Mouse (Mus musculus): Measurements from ENCODE around the gene Klhl3. TPM values are rescaled to one million over a fixed set of nuclear protein-coding genes. Genes with fewer than 3 reads are reported as not detected.

Klhl3 gene
- polyA plus RNA-seq, 1 experiment = 1.6 TPM

DNA sequence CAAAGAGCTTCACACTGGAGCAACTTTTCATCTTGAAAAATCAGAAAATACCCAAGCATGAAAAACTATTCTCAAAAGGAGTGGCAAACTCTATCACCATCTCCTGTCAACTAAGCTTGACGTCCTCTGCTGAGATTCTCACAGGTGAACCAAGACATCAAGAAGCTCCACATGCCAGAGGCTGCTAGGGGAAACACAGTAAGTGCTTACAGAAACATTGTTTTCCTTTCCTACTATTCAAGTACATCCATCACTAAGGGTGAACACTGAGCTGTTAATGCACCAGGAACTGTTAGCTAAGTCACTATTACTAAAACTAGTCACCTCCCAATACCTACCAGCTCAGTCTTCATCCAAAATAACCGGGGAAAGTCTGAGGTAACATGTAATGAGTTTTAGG is 11.6 kb upstream of the Klhl3 start:
- DNase-seq (ENCODE audit: low spot score) = no peak

DNA sequence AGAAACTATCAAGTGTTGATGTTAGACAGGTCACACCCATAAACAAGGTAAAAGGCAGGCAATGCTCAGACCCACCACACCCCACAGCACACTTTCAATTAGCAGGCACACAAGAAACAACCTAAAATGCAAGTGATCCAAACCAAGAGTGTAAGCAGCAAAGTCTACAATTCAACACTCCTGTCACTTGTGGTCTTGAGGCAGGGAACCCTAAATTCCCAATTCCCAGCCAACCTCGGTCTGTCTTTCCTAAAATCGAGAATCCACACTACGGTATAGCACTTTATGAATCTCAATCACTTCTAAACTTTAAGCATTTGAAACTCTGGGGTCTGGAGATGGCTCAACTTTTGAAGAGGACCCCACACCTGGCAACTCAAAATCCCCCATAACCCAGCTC is 10.9 kb upstream of the Klhl3 start:
- no peak for DNase-seq (ENCODE audit: low spot score)

DNA sequence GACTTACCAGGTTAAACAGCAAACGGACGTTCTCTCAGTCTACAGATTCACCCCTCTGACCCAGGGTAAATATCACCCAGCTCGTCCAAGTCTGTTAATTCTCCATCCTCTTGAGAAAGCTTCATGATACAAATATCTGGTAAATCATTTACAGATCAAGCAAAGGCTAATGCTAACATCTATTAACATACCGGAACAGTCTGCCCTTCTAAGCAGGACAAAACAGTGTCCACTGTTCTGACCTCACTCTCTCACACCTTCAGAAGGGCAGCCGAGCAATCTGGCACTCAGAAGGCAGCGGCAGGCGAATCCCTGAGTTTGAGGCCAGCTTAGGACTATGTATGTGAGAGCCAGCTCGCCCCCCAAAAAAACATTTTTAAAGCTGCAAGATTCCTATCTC is 10.0 kb upstream of the Klhl3 start:
- DNase-seq (ENCODE audit: low spot score) = no peak

GRCm38 (mm10) chr13:58122786-58123297 is 9.4 kb upstream of the Klhl3 start:
- DNase-seq (ENCODE audit: low spot score) = no peak

GRCm38 (mm10) chr13:58117318-58118017 is 4.1 kb upstream of the Klhl3 start:
- no peak for DNase-seq (ENCODE audit: low spot score)

DNA sequence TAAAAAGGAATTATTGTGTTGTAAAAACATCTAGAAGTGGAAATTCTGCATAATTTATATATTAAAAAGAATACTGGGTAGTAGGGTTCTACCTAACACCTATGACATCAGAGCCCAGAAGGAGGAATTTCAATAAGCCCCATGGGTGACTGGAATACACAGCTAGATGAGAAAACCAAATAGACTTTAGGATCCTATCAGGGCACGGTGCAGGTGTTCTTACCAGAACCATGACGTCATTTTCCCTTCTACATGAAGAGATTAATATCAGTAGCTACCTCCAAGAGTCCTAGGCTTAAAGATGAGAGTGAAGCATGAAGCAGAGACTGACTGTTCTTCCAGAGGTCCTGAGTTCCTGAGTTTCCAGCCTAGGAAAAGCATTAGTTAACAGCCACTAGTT is 3.4 kb upstream of the Klhl3 start:
- no peak for DNase-seq (ENCODE audit: low spot score)

DNA sequence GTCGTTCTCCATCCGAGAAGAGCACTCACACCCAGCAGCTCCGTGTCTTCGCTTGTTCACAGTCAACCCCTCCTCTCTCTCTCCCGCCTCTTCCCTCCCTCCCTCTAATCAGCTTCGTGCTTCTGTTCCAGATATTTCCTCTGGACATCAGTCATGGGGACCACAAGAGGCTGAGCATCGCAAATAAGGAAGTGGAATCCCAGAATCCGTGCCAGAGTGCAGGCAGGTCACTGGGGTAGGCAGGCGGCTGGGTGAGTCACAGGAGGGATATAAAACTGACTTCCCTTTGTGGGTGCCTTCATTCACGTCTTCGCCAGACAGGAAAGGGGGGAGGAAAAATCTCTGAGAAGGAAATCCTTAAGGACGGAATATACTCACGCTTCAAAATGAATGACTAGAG is 1.8 kb upstream of the Klhl3 start:
- no peak for DNase-seq (ENCODE audit: low spot score)

DNA sequence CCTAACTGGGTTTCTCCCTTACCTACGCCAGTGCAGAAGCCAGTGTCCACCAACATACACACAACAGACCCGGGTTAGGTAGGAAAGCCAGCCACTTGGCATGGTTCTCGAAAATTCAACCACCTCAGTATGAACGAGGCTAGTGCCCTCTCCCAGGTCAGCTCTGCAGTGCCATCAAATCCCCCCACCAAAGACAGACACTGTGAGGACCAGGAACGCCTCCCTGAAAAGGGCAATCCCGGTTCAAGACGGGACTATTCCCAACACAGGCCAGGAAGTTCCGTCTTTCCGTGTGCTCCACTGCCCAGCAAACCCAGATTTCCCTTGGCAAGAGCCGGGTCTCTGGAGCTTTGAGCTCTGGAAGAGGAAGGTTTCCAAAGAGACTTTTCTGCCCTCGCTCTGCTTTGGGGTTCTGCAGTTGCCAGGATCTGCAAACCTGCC is 771 bp downstream of the Klhl3 start:
- no peak for DNase-seq (ENCODE audit: low spot score)

GRCm38 (mm10) chr13:58112191-58112590 is 1.2 kb downstream of the Klhl3 start:
- DNase-seq (ENCODE audit: low spot score) = no peak

- no peak for DNase-seq (ENCODE audit: low spot score)
Observed at GRCm38 (mm10) chr13:58111306-58111705, 2.1 kb downstream of the Klhl3 start.

GRCm38 (mm10) chr13:58090643-58091042 is 22.7 kb downstream of the Klhl3 start:
- DNase-seq (ENCODE audit: low spot score) = no peak

DNA sequence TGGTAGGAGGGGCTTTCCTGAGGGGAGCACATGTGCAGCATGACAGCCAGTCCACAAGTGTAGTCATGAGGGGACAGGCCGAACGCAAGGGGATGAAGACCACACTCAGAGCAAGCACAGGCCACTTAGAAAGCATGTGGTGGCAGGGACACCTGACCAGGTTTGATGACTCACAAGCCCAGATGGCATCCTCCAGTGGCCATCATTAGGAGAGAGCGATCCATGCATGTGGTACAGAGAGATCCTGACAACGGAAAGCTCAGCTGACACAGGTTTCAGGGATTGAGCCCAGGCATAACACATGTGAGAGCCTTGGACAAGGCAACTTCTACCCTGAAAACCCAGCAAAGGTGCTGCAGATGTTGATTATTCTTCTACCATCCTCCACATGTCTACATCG is 29.0 kb downstream of the Klhl3 start:
- no peak for DNase-seq (ENCODE audit: low spot score)

- DNase-seq (ENCODE audit: low spot score) = no peak
Observed at GRCm38 (mm10) chr13:58083521-58083920, 29.9 kb downstream of the Klhl3 start.

- DNase-seq (ENCODE audit: low spot score) = no peak
Observed at GRCm38 (mm10) chr13:58083048-58083447, 30.3 kb downstream of the Klhl3 start.

DNA sequence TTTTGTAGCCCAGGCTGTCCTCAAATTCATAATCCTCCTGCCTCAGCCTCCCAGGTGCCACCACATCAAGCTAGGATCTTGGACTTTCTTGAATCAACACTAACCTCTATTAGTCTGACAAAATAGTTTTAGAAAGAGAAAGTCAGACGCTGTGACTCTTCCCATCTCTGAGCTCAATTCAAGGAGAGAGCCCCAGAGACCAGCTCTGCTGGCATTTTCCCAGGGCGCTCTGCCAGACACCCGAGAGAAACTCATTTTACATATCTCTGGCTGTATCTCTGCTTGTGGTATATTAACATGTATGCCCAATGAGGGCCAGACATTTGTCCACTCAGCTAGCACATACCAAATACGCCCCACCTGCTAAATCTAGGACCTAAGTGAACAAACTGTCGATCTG is 35.0 kb downstream of the Klhl3 start:
- DNase-seq (ENCODE audit: low spot score) = no peak

DNA sequence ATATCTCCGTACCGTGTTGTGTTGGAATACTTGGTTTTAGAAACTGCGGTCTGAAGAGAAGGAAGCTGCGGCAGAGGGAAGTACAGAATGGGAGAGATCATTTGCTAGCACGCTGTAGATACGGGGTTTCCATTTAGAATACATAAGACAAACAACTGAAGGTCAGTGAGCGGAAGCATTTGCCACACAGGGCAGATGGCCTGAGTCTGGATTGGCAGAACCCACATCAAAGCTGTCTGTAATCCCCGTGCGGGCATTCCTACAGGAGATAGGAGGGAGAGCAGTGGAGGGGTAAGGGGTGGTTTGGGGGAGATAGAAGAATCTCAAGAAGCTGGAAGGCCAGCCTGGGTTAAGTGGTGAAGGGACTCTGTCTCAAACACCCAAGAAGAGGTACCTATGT is 38.5 kb downstream of the Klhl3 start:
- no peak for DNase-seq (ENCODE audit: low spot score)

DNA sequence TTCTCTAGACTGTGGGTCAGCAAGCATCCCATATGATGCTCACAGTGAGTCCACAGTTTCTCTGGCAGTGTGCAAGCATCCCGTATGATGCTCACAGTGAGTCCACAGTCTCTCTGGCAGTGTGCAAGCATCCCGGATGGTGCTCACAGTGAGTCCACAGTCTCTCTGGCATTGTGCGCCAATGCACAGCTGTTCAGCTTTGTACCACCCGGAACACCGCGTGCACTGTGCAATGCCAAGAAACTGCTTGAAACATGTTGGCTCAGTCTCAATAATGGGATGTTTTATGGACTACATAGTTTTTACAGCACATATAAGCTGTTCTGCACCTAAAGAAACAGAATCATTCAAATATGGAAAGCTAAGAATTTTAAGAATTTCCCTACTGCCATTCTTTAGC is 38.9 kb downstream of the Klhl3 start:
- DNase-seq (ENCODE audit: low spot score) = no peak

DNA sequence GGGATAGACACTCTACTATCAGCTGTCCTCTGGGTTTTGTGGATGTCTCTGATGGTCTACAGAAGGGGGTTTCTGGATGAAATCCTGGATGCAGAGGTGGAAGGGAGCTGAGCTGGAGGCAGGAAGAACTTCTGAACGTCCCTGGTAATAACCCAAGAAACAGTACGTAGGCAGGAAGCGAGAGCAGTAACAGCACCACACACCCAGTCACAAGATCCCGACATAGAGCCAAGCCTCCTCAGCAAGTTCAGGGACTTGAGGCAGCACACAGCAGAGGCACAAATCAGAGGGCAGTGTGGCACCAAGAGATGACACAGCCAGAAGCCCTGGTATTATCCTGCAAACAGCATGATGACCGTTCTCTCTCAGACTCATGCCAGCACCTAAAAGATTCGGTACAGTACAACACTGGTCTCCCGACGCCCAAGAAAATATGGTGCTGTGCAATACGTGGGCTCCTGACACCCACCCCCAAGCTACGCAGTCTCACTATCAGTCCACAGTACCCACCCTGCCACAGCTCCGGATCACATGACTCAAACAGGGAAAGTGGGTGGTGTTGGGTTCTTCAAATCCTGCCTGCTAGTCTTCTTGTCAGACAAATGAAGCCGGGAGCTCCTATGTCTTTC is 40.0 kb downstream of the Klhl3 start:
- DNase-seq (ENCODE audit: low spot score) = no peak

- DNase-seq (ENCODE audit: low spot score) = no peak
Observed at GRCm38 (mm10) chr13:58071209-58071608, 42.2 kb downstream of the Klhl3 start.

- no peak for DNase-seq (ENCODE audit: low spot score)
Observed at GRCm38 (mm10) chr13:58070504-58070903, 42.9 kb downstream of the Klhl3 start.

- DNase-seq (ENCODE audit: low spot score) = no peak
Observed at GRCm38 (mm10) chr13:58068421-58069209, 44.8 kb downstream of the Klhl3 start.

DNA sequence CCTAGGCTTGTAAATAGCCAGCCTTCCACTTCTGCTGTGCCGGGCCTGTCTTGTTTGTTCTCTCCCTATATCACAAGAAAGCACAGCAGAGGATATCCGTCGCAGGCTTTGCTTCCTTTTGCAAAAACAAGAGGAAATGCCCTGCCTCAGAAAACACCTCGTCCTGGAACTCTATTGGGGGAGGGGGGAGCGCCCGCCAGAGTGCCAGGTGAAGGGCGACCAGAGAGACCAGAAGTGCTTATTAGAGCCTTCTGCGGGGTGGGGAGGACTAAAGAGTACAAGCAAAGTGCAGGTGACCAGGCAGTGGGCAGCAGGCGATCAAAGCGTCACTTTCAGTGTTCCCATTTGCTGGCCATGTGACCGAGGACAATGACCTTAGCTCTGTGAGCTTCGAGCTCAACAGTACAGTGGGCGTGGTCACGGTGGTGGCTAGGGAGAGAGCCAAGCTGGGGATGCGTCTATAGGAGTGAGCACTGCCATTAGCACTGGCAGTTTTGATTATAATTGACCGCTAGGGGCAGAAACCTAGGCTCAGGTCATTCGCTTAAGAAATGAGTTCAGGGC is 45.8 kb downstream of the Klhl3 start:
- DNase-seq (ENCODE audit: low spot score) = no peak

Data from urinary bladder, adult 2 months (tissue).